Mouse (Mus musculus) megakaryocyte-erythroid progenitor cell, adult 5-6 weeks (primary cell): Measurements from ENCODE around the gene Olfr1184. TPM values are rescaled to one million over a fixed set of nuclear protein-coding genes. Genes with fewer than 3 reads are reported as not detected.
"Not testable (repeated sequence)": the region's sequence is repeated elsewhere in the genome, so short reads cannot be mapped to it uniquely, and the experiment has no call there.

Source experiments
- ATAC-seq: replicated peaks from 2 replicates; pipeline ENCODE4 v1.8.0; 2016; ENCODE audit warnings: mild to moderate bottlenecking, inconsistent platforms; ENCODE audit not compliant: severe bottlenecking, poor library complexity, low FRiP score, low TSS enrichment
- total RNA-seq, 2 experiments: library from RNA; stranded (forward) in 1 of 2; stranded (reverse) in 1 of 2; fragments of 200-1000, 215-1000 nt in 1 of 2; fragments of >200 nt in 1 of 2; fragmentation: Nextera tagmentation in 1 of 2; gene quantifications; 2 replicates each; pipeline ENCODE4 v1.2.3; 2014 to 2017

Gene Olfr1184
- total RNA-seq (2014; fragmentation: Nextera tagmentation) (not detected in 2 replicates), total RNA-seq (2017) (not detected in 2 replicates)

DNA sequence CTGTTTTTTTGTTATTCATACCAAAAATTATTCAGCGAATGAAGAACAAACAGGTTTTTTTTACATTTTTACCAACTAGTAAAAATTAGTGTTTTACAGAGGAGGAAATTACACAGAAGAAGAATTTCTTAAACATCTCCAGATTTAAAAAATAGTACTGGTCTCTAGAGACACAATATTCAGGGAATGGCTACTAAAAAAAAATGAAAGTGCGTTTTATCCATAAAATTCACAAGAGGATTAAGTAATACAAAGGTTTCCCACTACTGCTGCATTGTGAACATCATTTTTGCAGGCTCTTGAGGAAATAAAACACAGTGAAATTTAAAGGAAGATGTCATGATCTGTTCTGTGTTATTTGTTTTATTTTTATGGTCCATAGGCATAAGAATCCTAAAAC, at the start of gene Olfr1184:
Gene Olfr1184 (plus strand): TSS at position 301 of the 400 bp plus-strand sequence.
- ATAC-seq: no peak

DNA sequence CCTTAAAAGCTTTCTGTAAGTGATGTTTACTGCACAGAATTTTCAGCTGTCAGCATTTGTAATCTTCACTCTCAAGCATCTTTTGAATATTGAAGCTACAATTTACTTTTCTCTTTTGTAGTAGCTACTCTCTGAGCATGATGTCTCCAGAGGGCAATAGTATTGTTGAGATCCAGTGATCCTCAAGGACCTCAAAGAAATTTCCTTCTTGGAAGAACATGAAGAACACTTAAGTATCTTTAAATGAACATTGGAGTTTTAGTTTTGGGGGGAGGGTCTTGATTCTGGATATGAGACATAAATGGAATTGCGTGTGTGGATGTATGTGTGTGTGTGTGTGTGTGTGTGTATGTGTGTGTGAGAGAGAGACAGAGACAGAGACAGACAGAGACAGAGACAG, 34.4 kb upstream of the Olfr1184 start, which contains the start of gene Gm13757:
Gene Gm13757 (minus strand): TSS at position 101 of the 400 bp plus-strand sequence.
- no peak for ATAC-seq

- not testable (repeated sequence) for ATAC-seq
These were observed 28.8 kb upstream of the Olfr1184 start, which contains the start of gene Olfr1183 for GRCm38 (mm10) chr2:88454567-88454966. Olfr1183 (plus strand) TSS chr2:88454867.

DNA sequence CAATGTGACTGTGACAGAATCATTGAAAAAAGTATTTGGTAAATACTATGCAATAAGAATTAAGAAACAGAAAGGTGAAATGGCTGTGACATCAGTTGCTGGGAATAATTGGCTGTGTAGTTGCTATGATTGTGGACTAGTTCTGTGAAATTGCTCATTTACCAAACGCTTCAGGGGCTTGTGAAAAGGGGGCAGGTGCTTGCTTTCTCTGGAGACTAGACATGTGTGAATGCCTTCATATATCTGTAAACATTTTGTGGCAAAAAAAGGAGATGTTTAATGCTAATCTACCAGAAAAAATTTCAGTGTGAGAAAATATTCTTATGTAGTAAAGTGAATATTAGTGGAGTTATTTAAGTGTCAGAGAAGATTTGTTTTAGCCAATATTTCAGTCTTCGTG, 9.6 kb downstream of the Olfr1184 start, which contains the start of gene Olfr1185-ps1:
Gene Olfr1185-ps1 (plus strand): TSS at position 301 of the 400 bp plus-strand sequence.
- ATAC-seq: no peak

- ATAC-seq: no peak
These were observed 34.9 kb downstream of the Olfr1184 start, which contains the start of gene Olfr1186 for GRCm38 (mm10) chr2:88518251-88518650. Olfr1186 (plus strand) TSS chr2:88518551.

DNA sequence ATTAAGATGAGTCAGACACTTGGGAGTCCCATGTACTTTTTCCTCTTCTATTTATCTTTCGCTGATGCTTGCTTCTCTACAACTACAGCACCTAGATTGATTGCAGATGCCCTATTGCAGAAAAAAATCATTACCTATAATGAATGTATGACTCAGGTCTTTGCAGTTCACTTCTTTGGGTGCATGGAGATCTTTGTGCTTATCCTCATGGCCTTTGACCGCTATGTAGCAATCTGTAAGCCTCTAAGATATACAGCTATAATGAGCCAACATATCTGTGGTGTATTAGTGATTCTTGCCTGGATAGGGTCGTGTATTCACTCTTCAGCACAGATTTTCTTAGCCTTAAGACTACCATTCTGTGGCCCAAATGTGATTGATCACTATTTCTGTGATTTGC, 42.3 kb downstream of the Olfr1184 start:
- ATAC-seq: no peak

Other genes starting within 250 kb of the Olfr1184 start
- not detected in 2 replicates for gene Olfr1173, start 203.7 kb upstream of the Olfr1184 start, total RNA-seq (2014; fragmentation: Nextera tagmentation)
- 0.28 TPM in 1 of 2 replicates, not detected in the other for gene Olfr1173, start 203.7 kb upstream of the Olfr1184 start, total RNA-seq (2017)
- not detected in 2 replicates for gene Olfr1174-ps, start 168.5 kb upstream of the Olfr1184 start, total RNA-seq (2014; fragmentation: Nextera tagmentation)
- gene Olfr1174-ps, start 168.5 kb upstream of the Olfr1184 start, total RNA-seq (2017): not detected in 2 replicates
- gene Olfr1175-ps, start 156.4 kb upstream of the Olfr1184 start, total RNA-seq (2014; fragmentation: Nextera tagmentation): not detected in 2 replicates
- not detected in 2 replicates for gene Olfr1175-ps, start 156.4 kb upstream of the Olfr1184 start, total RNA-seq (2017)
- not detected in 2 replicates for gene Olfr1176, start 146.9 kb upstream of the Olfr1184 start, total RNA-seq (2014; fragmentation: Nextera tagmentation)
- not detected in 2 replicates for gene Olfr1176, start 146.9 kb upstream of the Olfr1184 start, total RNA-seq (2017)
- not detected in 2 replicates for gene Olfr1177-ps, start 137.1 kb upstream of the Olfr1184 start, total RNA-seq (2014; fragmentation: Nextera tagmentation)
- gene Olfr1177-ps, start 137.1 kb upstream of the Olfr1184 start, total RNA-seq (2017): not detected in 2 replicates
- not detected in 2 replicates for gene Olfr1178, start 96.5 kb upstream of the Olfr1184 start, total RNA-seq (2014; fragmentation: Nextera tagmentation)
- gene Olfr1178, start 96.5 kb upstream of the Olfr1184 start, total RNA-seq (2017): not detected in 2 replicates
- gene Olfr1179, start 77.1 kb upstream of the Olfr1184 start, total RNA-seq (2014; fragmentation: Nextera tagmentation): not detected in 2 replicates
- not detected in 2 replicates for gene Olfr1179, start 77.1 kb upstream of the Olfr1184 start, total RNA-seq (2017)
- gene Olfr1180, start 64.4 kb upstream of the Olfr1184 start, total RNA-seq (2014; fragmentation: Nextera tagmentation): not detected in 2 replicates
- not detected in 2 replicates for gene Olfr1180, start 64.4 kb upstream of the Olfr1184 start, total RNA-seq (2017)
- gene Olfr1181, start 57.4 kb upstream of the Olfr1184 start, total RNA-seq (2014; fragmentation: Nextera tagmentation): not detected in 2 replicates
- not detected in 2 replicates for gene Olfr1181, start 57.4 kb upstream of the Olfr1184 start, total RNA-seq (2017)
- gene Gm13757, start 34.5 kb upstream of the Olfr1184 start, total RNA-seq (2014; fragmentation: Nextera tagmentation): not detected in 2 replicates
- not detected in 2 replicates for gene Gm13757, start 34.5 kb upstream of the Olfr1184 start, total RNA-seq (2017)
- gene Olfr1183, start 28.7 kb upstream of the Olfr1184 start, total RNA-seq (2014; fragmentation: Nextera tagmentation): not detected in 2 replicates
- not detected in 2 replicates for gene Olfr1183, start 28.7 kb upstream of the Olfr1184 start, total RNA-seq (2017)
- gene Olfr1185-ps1, start 9.7 kb downstream of the Olfr1184 start, total RNA-seq (2014; fragmentation: Nextera tagmentation): not detected in 2 replicates
- gene Olfr1185-ps1, start 9.7 kb downstream of the Olfr1184 start, total RNA-seq (2017): not detected in 2 replicates
- gene Olfr1186, start 35.0 kb downstream of the Olfr1184 start, total RNA-seq (2014; fragmentation: Nextera tagmentation): not detected in 2 replicates
- gene Olfr1186, start 35.0 kb downstream of the Olfr1184 start, total RNA-seq (2017): not detected in 2 replicates
- not detected in 2 replicates for gene Olfr1188, start 73.3 kb downstream of the Olfr1184 start, total RNA-seq (2014; fragmentation: Nextera tagmentation)
- not detected in 2 replicates for gene Olfr1188, start 73.3 kb downstream of the Olfr1184 start, total RNA-seq (2017)
- gene Olfr1189, start 102.9 kb downstream of the Olfr1184 start, total RNA-seq (2014; fragmentation: Nextera tagmentation): not detected in 2 replicates
- not detected in 2 replicates for gene Olfr1189, start 102.9 kb downstream of the Olfr1184 start, total RNA-seq (2017)
- not detected in 2 replicates for gene Olfr1191-ps1, start 156.9 kb downstream of the Olfr1184 start, total RNA-seq (2014; fragmentation: Nextera tagmentation)
- gene Olfr1191-ps1, start 156.9 kb downstream of the Olfr1184 start, total RNA-seq (2017): not detected in 2 replicates
- not detected in 2 replicates for gene Olfr1192-ps1, start 164.9 kb downstream of the Olfr1184 start, total RNA-seq (2014; fragmentation: Nextera tagmentation)
- gene Olfr1192-ps1, start 164.9 kb downstream of the Olfr1184 start, total RNA-seq (2017): not detected in 2 replicates
- not detected in 2 replicates for gene Olfr1193, start 192.0 kb downstream of the Olfr1184 start, total RNA-seq (2014; fragmentation: Nextera tagmentation)
- not detected in 2 replicates for gene Olfr1193, start 192.0 kb downstream of the Olfr1184 start, total RNA-seq (2017)
- gene Olfr1195, start 205.6 kb downstream of the Olfr1184 start, total RNA-seq (2014; fragmentation: Nextera tagmentation): not detected in 2 replicates
- not detected in 2 replicates for gene Olfr1195, start 205.6 kb downstream of the Olfr1184 start, total RNA-seq (2017)
- gene Olfr1196, start 221.0 kb downstream of the Olfr1184 start, total RNA-seq (2014; fragmentation: Nextera tagmentation): not detected in 2 replicates
- not detected in 2 replicates for gene Olfr1196, start 221.0 kb downstream of the Olfr1184 start, total RNA-seq (2017)
- gene Olfr1197, start 248.8 kb downstream of the Olfr1184 start, total RNA-seq (2014; fragmentation: Nextera tagmentation): not detected in 2 replicates
- gene Olfr1197, start 248.8 kb downstream of the Olfr1184 start, total RNA-seq (2017): not detected in 2 replicates